ENCODE assay signal across 9 mouse cellular contexts in genomic region chr1:181466601-181467320, GRCm38 (mm10). TPM values are rescaled to one million over a fixed set of nuclear protein-coding genes. Genes with fewer than 3 reads are reported as not detected.
DNase-seq lines count a peak whose midpoint lies in the region; ATAC-seq and TF ChIP-seq lines count a peak whose summit lies in the region.
"Had no signal": no experiment of that assay in that cellular context is flagged by ENCODE, and none has a peak within 500 bp of the region (broad histone marks: within the 10 kb centered on the region; RNA-seq: fewer than 3 reads in every experiment).

No protein-coding gene starts in this region.

- no peak for TF ChIP-seq POLR2A in lung, adult 2 months (IDR thresholded peaks at IDR 0.05; ENCODE audit: borderline replicate concordance, extremely low read depth, low read depth, low read length)

- no peak overlapping the region for H3K4me3 ChIP-seq in lung, embryonic 14.5 days (ENCODE audit: low read depth, low read length)
- H3K4me3 ChIP-seq in lung, adult 2 months (replicated peaks; ENCODE audit: extremely low read depth, low read depth, low read length): no peak overlapping the region
- H3K4me3 ChIP-seq in layer of hippocampus, adult 2 months: peak overlapping the region; percentile 22; the same call in 1 of the 2 replicates
- no peak overlapping the region for H3K4me3 ChIP-seq in kidney, embryonic 16.5 days (ENCODE audit: low read length)

- no peaks in the 10 kb centered on the region for H3K27me3 ChIP-seq in lung, embryonic 14.5 days (ENCODE audit: insufficient read depth, low read length)
- no peaks in the 10 kb centered on the region for H3K27me3 ChIP-seq in kidney, embryonic 16.5 days (ENCODE audit: insufficient read depth, low read length)

- H3K36me3 ChIP-seq in lung, embryonic 14.5 days (ENCODE audit: insufficient read depth): no peaks in the 10 kb centered on the region
- no peaks in the 10 kb centered on the region for H3K36me3 ChIP-seq in kidney, embryonic 16.5 days (ENCODE audit: insufficient read depth, low read length)

- no peak overlapping the region for H3K9ac ChIP-seq in lung, embryonic 14.5 days
- H3K9ac ChIP-seq in kidney, embryonic 16.5 days (replicated peaks; ENCODE audit: low read length): no peak overlapping the region

- H3K4me1 ChIP-seq in lung, embryonic 14.5 days (ENCODE audit: insufficient read depth): peaks cover 7% of the 10 kb centered on the region; the same call in 1 of the 2 replicates
- H3K4me1 ChIP-seq in lung, adult 2 months (ENCODE audit: control insufficient read depth, insufficient read depth, low read length): no peaks in the 10 kb centered on the region
- H3K4me1 ChIP-seq in kidney, embryonic 16.5 days (ENCODE audit: insufficient read depth, low read length): peaks cover 8% of the 10 kb centered on the region; the same call in 1 of the 2 replicates

- 44% methylated on average over 17 of the region's 17 CpGs for WGBS in lung, embryonic 14.5 days
- WGBS in lung, adult 2 months: 50% methylated on average over 17 of the region's 17 CpGs
- WGBS in kidney, embryonic 16.5 days: 62% methylated on average over 17 of the region's 17 CpGs

- H3K4me2 ChIP-seq in lung, embryonic 14.5 days: peak overlapping the region; percentile 36
- no peak overlapping the region for H3K4me2 ChIP-seq in kidney, embryonic 16.5 days (replicated peaks; ENCODE audit: low read depth, low read length)

- no peak for TF ChIP-seq CTCF in lung, embryonic 14.5 days (IDR thresholded peaks at IDR 0.05; ENCODE audit: low read depth)
- TF ChIP-seq CTCF in lung, adult 2 months (IDR thresholded peaks at IDR 0.05; ENCODE audit: insufficient read depth, low read length): no peak
- TF ChIP-seq CTCF in layer of hippocampus, adult 2 months (conservative IDR thresholded peaks at IDR 0.05): no peak

- DNase-seq in lung, embryonic 14.5 days: peak; percentile 68
- no peak for DNase-seq in lung, adult 2 months
- peak; percentile 28 to 54 for DNase-seq in frontal cortex, postnatal 25 days (ENCODE audit: low spot score in 2 of 2)
- DNase-seq in layer of hippocampus, adult 2 months (ENCODE audit: low spot score in 2 of 2): peak; percentile 60 to 70
- DNase-seq in right cerebral cortex, postnatal 10 days (ENCODE audit: low spot score in 2 of 2): peak; percentile 83 to 85
- DNase-seq in kidney, adult 8-10 months: no peak
- DNase-seq in thymus, postnatal 0 days (ENCODE audit: low spot score): no peak
- DNase-seq: kidney, postnatal 36 days had no signal

- no peak overlapping the region for H3K27ac ChIP-seq in lung, embryonic 14.5 days (ENCODE audit: low read depth)
- H3K27ac ChIP-seq in layer of hippocampus, adult 2 months: peak overlapping the region; percentile 69
- H3K27ac ChIP-seq in kidney, embryonic 16.5 days (ENCODE audit: low read length): no peak overlapping the region

- peaks cover 5% of the 10 kb centered on the region; the same call in 1 of the 2 replicates for H3K9me3 ChIP-seq in lung, embryonic 14.5 days (ENCODE audit: low read depth, low read length)
- H3K9me3 ChIP-seq in kidney, embryonic 16.5 days (ENCODE audit: low read length): peaks cover 9% of the 10 kb centered on the region

- ATAC-seq in lung, embryonic 14.5 days (ENCODE audit: insufficient read depth): peak; percentile 58
- no peak for ATAC-seq in kidney, embryonic 16.5 days (ENCODE audit: low FRiP score, low TSS enrichment)

RNA-seq across cellular contexts. Expression of gene Ccdc121, which starts 44.5 kb away (rescaled TPM):
- polyA plus RNA-seq in lung, embryonic 14.5 days (2014; fragmentation: Nextera tagmentation; extraction: Ambion mirVana): 0.20 and 0.60 TPM in 2 replicates
- polyA plus RNA-seq in lung, adult 2 months (2012; rRNA removed): 0.79 and 1.2 TPM in 2 replicates
- under 1 TPM; 0.20 to 0.72 TPM for total RNA-seq in layer of hippocampus, adult 2 months (2021)
- 0.14 and 0.22 TPM in 2 replicates for polyA plus RNA-seq in kidney, embryonic 16.5 days (2015; fragmentation: Nextera tagmentation; extraction: Ambion mirVana)
- 0.09 and 0.18 TPM in 2 replicates for polyA plus RNA-seq in thymus, postnatal 0 days (2015; fragmentation: Nextera tagmentation; extraction: Ambion mirVana)

Comparison
In these comparisons a context has a peak if more than half of its experiments do, and no peak if none do; other contexts are left out.
1. DNase-seq: peak in lung, embryonic 14.5 days (single experiment), frontal cortex, postnatal 25 days (2 of 2), layer of hippocampus, adult 2 months (2 of 2) and right cerebral cortex, postnatal 10 days (2 of 2); none in lung, adult 2 months (single experiment), kidney, adult 8-10 months (0 of 2) and thymus, postnatal 0 days (single experiment).